Mouse (Mus musculus): Measurements from ENCODE around the gene Olfr1016.

Gene Olfr1016

GRCm38 (mm10) chr2:85802444-85802843 lies at the start of gene Olfr1016:
TSS of gene Olfr1016 (minus strand) at chr2:85802544.
- DNase-seq (ENCODE audit: low spot score): no peak

DNA sequence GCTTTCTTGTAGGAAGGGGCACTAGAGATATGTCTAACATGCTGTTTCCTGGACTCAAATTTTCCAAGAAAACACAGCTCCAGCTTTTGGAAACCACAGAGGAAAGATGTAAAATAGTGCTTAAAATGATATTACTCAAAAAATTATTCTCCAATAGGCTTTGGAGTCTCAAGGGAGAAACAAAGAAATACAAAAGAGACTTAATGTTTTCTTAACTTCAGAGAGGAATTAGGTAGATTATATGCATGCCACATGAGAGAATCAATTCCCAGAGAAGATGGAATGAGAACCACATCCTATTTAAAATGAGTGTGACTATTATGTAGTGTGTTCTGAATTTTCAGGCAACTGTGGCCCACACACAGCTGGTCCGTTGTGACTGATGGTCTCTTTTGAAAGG lies 44.4 kb upstream of the Olfr1016 start, which contains the start of gene Olfr1020:
TSS of gene Olfr1020 (plus strand) at position 301 of the 400 bp plus-strand sequence.
- DNase-seq (ENCODE audit: low spot score): no peak

DNA sequence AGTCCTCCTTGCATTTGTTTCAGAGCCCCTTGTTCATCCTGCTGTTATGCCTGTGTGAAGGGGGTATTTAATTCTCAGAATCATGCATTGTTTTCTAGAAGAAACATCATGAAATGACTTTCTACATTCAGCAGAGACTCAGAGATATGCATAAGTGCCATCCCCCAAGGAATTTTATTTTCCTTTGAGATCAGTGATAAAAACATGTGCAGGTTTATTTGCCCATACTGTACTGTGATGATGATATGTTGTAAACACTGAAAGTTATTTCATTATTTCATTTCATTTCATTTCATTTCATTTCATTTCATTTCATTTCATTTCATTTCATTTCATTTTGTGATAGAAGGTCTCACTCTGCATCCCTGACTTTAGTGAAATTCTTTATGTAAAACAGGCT lies 43.0 kb upstream of the Olfr1016 start, which contains the start of gene Olfr1019:
TSS of gene Olfr1019 (minus strand) at position 101 of the 400 bp plus-strand sequence.
- DNase-seq (ENCODE audit: low spot score): no peak

GRCm38 (mm10) chr2:85818179-85818578 lies 15.8 kb upstream of the Olfr1016 start, which contains the start of gene Olfr1018:
TSS of gene Olfr1018 (plus strand) at chr2:85818479.
- no peak for DNase-seq (ENCODE audit: low spot score)

- no peak for DNase-seq (ENCODE audit: low spot score)
These were observed 2.2 kb upstream of the Olfr1016 start for GRCm38 (mm10) chr2:85804501-85804900.

GRCm38 (mm10) chr2:85792331-85792730 lies 10.0 kb downstream of the Olfr1016 start:
- DNase-seq (ENCODE audit: low spot score): no peak

- no peak for DNase-seq (ENCODE audit: low spot score)
These were observed 20.6 kb downstream of the Olfr1016 start, which contains the start of gene Olfr1015 for GRCm38 (mm10) chr2:85781717-85782116. TSS of gene Olfr1015 (plus strand) at chr2:85782017.

GRCm38 (mm10) chr2:85772413-85772812 lies 29.9 kb downstream of the Olfr1016 start, which contains the start of gene Olfr1014:
TSS of gene Olfr1014 (plus strand) at chr2:85772713.
- no peak for DNase-seq (ENCODE audit: low spot score)

DNA sequence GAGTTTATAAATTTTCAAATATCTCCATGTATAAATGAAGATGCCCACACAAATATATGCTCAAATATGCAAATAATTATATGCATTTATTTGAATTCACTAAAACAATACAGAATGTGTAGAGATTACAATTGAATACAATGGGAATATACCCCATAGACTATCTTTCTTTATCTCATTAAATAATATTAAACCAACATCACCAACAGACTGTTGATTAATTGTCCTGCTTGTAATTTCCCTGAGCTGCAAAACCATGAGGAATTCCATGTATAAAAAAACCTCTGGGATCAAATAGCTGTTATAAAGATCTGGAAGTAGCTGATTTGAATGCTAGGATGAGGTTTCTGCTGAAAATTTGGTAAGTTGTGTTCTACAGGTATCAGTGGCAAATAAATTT lies 35.5 kb downstream of the Olfr1016 start, which contains the start of gene Olfr1013:
TSS of gene Olfr1013 (plus strand) at position 301 of the 400 bp plus-strand sequence.
- DNase-seq (ENCODE audit: low spot score): no peak

DNA sequence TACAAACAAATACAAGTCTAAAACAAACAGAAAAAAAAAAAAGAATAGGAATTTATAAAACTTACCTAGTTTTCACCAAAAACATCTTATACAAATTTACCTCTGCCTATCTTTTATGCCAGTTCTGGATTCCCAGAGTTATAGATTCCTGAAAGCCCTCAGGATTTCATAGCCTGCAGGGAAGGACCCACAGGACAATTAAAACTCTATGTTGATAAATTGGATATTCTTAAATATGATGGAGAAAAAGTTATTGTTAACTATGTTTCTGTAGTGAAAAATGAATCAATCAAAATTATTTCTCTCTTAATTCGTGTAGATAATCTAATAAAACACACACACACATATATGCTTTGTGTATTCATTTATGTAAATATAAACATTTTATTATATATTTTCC lies 39.7 kb downstream of the Olfr1016 start, which contains the start of gene Olfr1012:
TSS of gene Olfr1012 (minus strand) at position 101 of the 400 bp plus-strand sequence.
- DNase-seq (ENCODE audit: low spot score): no peak

GRCm38 (mm10) chr2:85753822-85754221 lies 48.5 kb downstream of the Olfr1016 start:
- no peak for DNase-seq (ENCODE audit: low spot score)

Measured in layer of hippocampus, adult 11-12 months (tissue).